Mouse (Mus musculus) right cerebral cortex, postnatal 4 days (tissue): ENCODE measurements around the gene Nell1.
A peak's percentile ranks its signal among the peaks of the same experiment; 100 is the strongest.

Source experiments
- DNase-seq: peaks from one replicate; pipeline ENCODE4 v3.0.0-alpha.2; 2022

The Nell1 gene

GRCm38 (mm10) chr7:50573841-50574240 lies 599.2 kb downstream of the Nell1 start:
- DNase-seq, result no peak

DNA sequence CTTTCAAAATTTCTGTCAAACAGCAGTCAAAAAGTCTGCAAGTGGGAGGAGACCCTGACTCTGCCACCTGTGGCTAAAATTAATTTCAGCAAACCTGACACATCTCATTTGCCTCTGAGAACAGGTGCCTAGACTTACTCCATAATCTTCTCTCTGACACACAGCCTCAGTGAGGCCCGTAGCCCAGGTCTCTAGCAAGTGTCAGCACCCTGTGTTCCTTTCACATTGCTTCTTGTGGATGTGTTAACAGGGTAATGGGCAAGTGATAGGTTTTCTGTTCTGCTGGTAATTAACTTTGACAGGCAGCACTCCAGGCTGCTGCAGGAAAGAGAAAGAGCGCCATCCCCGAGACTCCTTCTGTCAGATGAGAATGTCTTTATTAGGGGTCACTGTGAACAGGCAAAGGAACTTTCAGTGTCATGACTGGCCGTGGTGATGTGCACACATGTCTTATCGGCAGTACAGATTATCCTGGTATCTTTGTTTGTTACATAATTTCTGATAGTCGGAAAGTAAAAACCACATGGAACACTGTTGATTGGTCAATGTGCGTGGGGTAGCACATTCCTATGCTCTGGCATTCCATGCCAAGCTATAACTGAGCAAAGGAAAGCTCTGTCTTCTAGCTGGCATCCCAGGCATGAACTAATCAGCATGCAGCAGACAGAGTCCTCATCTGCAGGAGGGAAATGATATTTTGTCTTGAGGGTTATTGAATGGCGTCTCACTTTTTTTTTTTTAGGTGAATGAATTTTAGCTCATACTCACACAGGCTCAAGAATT lies 614.2 kb downstream of the Nell1 start:
- no peak for DNase-seq

GRCm38 (mm10) chr7:50598890-50599289 lies 624.2 kb downstream of the Nell1 start, which contains the start of gene 4933405O20Rik:
Gene 4933405O20Rik (plus strand): TSS chr7:50599190.
- DNase-seq, result no peak

DNA sequence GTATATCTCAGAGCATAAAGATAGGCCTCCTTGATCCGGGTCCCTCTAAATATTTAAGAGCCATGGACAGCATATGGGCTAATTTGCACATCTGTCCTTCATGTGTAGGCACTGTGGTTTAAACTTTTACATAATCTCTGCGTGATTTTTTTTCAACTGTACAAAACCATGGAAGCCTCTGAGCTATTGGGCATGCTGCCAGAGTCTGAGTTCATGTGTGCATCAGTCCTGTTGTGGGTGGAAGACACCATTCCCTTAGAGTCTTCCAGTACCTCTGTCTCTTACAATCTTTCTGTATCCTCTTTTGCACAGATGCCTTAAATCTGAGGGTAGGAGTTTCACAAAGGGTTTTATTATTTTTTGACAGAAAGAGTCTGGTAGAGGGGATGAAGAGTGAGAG lies 639.4 kb downstream of the Nell1 start:
- peak; percentile 11 for DNase-seq

- no peak for DNase-seq
These were observed 654.5 kb downstream of the Nell1 start for GRCm38 (mm10) chr7:50629186-50629585.

GRCm38 (mm10) chr7:50633147-50633546 lies 658.5 kb downstream of the Nell1 start:
- no peak for DNase-seq

GRCm38 (mm10) chr7:50672266-50672665 lies 697.6 kb downstream of the Nell1 start:
- DNase-seq, result no peak

- no peak for DNase-seq
These were observed 700.8 kb downstream of the Nell1 start for GRCm38 (mm10) chr7:50675444-50675843.

GRCm38 (mm10) chr7:50677511-50677910 lies 702.8 kb downstream of the Nell1 start:
- DNase-seq, result no peak

- DNase-seq, result no peak
These were observed 711.7 kb downstream of the Nell1 start for GRCm38 (mm10) chr7:50686337-50686736.

- DNase-seq, result no peak
These were observed 750.5 kb downstream of the Nell1 start for GRCm38 (mm10) chr7:50725166-50725565.

DNA sequence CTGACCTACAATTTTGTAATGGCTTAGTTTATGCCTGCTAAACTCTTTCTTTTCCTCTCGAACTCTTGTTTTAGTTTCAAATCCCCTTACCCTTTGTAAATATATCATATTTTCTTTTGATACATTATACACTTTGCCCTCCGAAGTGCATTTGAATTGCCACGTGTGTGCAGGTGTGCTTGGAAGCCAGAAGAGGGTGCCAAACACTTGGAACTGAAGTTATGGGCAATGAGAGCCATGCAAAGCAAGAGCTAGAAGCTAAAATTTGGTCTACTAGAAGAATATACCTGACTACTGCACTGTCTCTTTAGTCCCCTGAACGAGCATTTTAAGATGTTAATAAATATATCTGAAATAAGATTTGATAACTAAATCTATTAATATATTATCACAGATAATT lies 756.3 kb downstream of the Nell1 start:
- DNase-seq, result peak; percentile 2

DNA sequence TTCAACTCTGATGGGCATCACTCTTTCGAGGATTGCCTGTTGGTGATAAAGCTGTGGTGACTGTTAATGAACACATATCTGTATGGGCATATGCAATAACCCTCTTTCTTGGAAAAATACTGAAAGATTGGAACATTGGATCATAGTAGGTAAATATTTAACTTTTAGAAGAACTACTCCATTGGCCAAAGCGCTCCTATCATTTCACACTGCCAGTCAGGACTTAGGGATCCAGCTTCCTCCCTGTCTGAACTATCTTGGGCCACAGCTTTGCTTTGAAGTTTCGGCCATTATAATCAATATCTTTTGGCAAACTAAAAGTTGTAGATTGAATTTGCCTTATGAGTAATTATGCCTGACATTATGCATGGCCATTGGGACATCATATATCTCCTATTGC lies 780.9 kb downstream of the Nell1 start:
- DNase-seq, result no peak

GRCm38 (mm10) chr7:50756409-50756808 lies 781.7 kb downstream of the Nell1 start:
- no peak for DNase-seq

DNA sequence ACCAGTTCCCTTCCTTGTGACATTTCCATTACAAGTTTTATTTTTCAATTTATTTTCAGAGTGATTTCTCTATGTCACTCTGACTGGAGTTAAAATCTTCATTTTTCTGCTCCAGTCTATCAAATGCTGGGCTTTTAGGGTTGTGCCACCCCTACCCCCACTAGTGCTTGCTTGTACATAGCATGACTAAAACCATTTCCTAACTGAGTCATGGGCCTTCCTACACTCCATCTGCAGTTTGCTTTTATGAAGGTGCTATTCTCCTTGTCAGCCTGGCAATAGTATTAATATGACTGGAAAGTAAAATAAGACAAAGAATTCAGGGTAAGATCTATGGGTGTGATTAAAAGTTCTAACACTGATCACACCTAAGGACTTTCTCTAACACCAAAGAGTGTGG lies 798.9 kb downstream of the Nell1 start:
- DNase-seq, result no peak

- DNase-seq, result no peak
These were observed 806.4 kb downstream of the Nell1 start for GRCm38 (mm10) chr7:50781105-50781504.

DNA sequence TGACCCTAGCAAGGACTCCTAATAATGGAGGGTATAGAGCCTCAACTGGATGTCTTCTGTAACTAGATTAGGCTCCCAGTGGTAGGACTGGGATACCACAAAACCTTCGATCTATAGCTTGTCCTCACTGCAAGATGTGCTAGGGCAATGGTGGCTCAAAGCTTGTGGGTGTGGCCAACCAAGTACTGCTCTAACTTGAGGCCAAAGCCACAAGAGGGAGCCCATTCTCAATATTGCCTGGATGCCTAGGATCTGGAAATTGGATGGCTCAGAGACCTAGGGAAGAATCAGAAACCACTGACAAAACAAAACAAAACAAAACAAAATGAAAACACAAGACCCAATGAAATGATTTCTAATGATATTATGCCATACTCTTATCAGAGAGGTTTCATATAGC lies 809.0 kb downstream of the Nell1 start:
- no peak for DNase-seq

GRCm38 (mm10) chr7:50826180-50826579 lies 851.5 kb downstream of the Nell1 start:
- no peak for DNase-seq

- DNase-seq, result no peak
These were observed 858.1 kb downstream of the Nell1 start for GRCm38 (mm10) chr7:50832799-50833198.

DNA sequence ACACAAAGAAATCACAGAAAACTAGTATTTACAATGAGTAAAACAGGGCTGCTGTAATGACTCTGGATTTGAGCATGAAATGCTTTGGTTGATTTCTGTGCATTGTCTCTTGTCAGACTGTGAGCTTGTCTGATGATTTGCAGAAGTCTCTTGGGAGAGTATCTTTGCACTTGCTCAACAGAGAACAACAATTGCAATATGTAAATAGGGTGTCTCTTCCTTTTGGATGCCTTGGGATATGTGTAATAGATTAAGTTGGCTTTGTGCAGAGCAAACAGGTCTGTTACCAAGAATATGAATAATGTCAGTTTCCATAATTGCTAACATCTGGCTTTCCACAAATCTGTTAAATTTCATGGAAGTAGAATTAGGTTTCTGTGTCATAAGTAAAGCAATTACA lies 868.0 kb downstream of the Nell1 start:
- DNase-seq, result no peak

DNA sequence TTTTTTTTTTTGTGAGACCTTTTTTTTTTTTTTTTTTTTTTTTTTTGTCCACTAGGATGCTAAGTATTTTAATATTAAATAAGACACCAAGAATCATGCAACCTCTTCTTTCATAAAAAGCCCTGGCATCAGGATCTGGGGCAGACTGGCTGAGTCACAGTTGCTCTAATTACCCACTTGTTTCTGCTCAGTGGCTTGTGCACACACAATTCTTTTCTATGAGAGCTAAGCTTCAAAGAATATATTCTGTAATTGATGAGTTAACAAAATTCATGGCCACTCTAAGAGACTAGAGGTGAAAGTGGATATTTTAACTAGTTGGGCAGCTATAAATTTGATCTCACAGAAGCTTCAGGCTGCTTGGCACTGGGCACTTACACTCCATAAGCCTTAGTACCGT lies 873.3 kb downstream of the Nell1 start:
- no peak for DNase-seq

GRCm38 (mm10) chr7:50850271-50850670 lies 875.6 kb downstream of the Nell1 start:
- no peak for DNase-seq

- DNase-seq, result no peak
These were observed 895.5 kb downstream of the Nell1 start for GRCm38 (mm10) chr7:50870181-50870580.

DNA sequence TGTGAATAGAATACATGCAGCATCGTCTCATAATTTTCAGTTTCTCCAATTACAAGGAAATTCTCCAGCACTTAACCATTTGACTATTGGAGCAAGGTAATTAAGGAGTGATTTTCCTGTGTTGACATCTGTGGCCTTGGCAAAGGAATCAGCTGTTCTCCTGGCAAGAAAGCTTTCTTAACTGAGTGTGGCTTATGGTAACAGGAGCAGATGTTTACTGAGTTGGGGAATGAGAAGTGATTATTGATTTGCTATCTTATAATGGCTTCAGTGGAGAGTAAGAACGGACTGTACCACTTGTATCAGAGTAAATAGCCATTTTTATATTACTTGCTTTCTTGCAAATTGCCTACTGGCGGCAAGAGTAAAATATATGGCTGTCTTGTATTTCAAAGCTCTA lies 913.0 kb downstream of the Nell1 start:
- no peak for DNase-seq

DNA sequence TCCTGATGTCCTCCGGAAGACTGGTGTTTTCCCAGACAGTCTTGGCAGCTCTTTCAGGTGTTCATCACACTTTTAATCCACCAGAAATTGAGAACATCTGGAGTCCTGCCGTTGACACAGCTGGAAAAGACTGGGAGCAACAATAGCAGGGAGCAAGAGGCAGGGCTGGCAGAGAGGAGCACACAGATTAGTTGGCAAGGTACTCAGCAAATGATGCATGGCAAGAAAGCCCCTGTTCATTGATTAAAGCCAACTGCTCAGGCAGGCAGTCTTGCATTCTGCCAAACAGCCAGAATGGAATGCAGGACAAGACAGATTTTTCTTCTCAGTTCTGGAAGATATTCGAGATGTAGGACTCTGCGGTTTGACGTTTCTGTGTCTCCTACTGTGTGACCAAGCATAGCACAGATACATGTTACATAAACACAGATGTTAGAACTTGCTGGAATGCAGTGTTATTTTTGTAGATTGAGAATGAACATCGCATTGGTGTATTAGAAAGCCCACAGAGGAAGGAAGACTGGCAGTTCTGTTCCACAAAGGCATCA lies 925.0 kb downstream of the Nell1 start:
- no peak for DNase-seq
